Mouse (Mus musculus) embryonic facial prominence, embryonic 13.5 days (tissue): ENCODE measurements at regions not wholly inside any gene's neighbourhood (a gene's known extent, or its start where the extent isn't known, plus 50 kb on each side); places are given as distances from the start of the nearest gene placed in this dataset.

ENCODE experiments used
- ATAC-seq: fragments of 200-750 bp; cut with Nextera tagmentation; 2 replicates; pipeline ENCODE4 v1.8.0; 2017; ENCODE audit warnings: low read depth; ENCODE audit not compliant: insufficient number of reproducible peaks, insufficient read depth, low FRiP score, low TSS enrichment
- H3K27ac ChIP-seq: fragments of 300-500 bp; sonication (generic); 2 replicates; pipeline ENCODE4 v1.5.1; 2015; ENCODE audit warnings: moderate library complexity, mild to moderate bottlenecking, inconsistent platforms
- H3K27me3 ChIP-seq: fragments of 300-500 bp; sonication (generic); 2 replicates; pipeline ENCODE4 v1.6.1; 2015; ENCODE audit warnings: mild to moderate bottlenecking, inconsistent platforms
- H3K36me3 ChIP-seq: fragments of 300-500 bp; sonication (generic); 2 replicates; pipeline ENCODE4 v1.6.1; 2015; ENCODE audit warnings: mild to moderate bottlenecking, inconsistent platforms
- H3K4me1 ChIP-seq: fragments of 300-500 bp; sonication (generic); 2 replicates; pipeline ENCODE4 v1.6.1; 2015; ENCODE audit warnings: inconsistent platforms
- H3K4me2 ChIP-seq: fragments of 300-500 bp; sonication (generic); 2 replicates; pipeline ENCODE4 v1.6.1; 2015; ENCODE audit warnings: moderate library complexity, mild to moderate bottlenecking, inconsistent platforms
- H3K4me3 ChIP-seq: fragments of 300-500 bp; sonication (generic); 2 replicates; pipeline ENCODE4 v1.5.1; 2015; ENCODE audit warnings: mild to moderate bottlenecking, inconsistent platforms
- H3K9ac ChIP-seq: fragments of 300-500 bp; sonication (generic); 2 replicates; pipeline ENCODE4 v1.6.1; 2015; ENCODE audit warnings: mild to moderate bottlenecking, inconsistent platforms
- H3K9me3 ChIP-seq: fragments of 300-500 bp; sonication (generic); 2 replicates; pipeline ENCODE4 v1.6.1; 2016; ENCODE audit warnings: inconsistent platforms
- WGBS: fragments of 180-500 bp; shearing (Covaris S2); methylation state at CpG from one replicate; pipeline ENCODE4 v1.1.7; 2015; ENCODE audit warnings: mixed read lengths; 5-methylcytosine and 5-hydroxymethylcytosine counted together

- H3K9me3 ChIP-seq = no peaks in the 10 kb centered on the region
- no peaks in the 10 kb centered on the region for H3K36me3 ChIP-seq
- H3K9ac ChIP-seq = no peak overlapping the region
- no peaks in the 10 kb centered on the region for H3K27me3 ChIP-seq
- H3K27ac ChIP-seq = no peak overlapping the region
- 84% methylated on average over 13 of the region's 13 CpGs for WGBS
- no peaks in the 10 kb centered on the region for H3K4me1 ChIP-seq
- ATAC-seq = no peak
- no peak overlapping the region for H3K4me3 ChIP-seq
- no peak overlapping the region for H3K4me2 ChIP-seq
Observed at GRCm38 (mm10) chr4:153670216-153670615, 187.6 kb upstream of the Ajap1 start.

GRCm38 (mm10) chr4:153675431-153675830, 192.8 kb upstream of the Ajap1 start:
- no peaks in the 10 kb centered on the region for H3K27me3 ChIP-seq
- H3K4me2 ChIP-seq = no peak overlapping the region
- H3K4me3 ChIP-seq = no peak overlapping the region
- H3K9ac ChIP-seq = no peak overlapping the region
- H3K27ac ChIP-seq = no peak overlapping the region
- no peaks in the 10 kb centered on the region for H3K9me3 ChIP-seq
- WGBS = 72% methylated on average over 2 of the region's 2 CpGs
- H3K4me1 ChIP-seq = no peaks in the 10 kb centered on the region
- ATAC-seq = no peak
- no peaks in the 10 kb centered on the region for H3K36me3 ChIP-seq

GRCm38 (mm10) chr4:153679151-153679550, 196.5 kb upstream of the Ajap1 start:
- Histone ChIP-seq H3K27me3 (no peaks in the 10 kb centered on the region), H3K9ac (no peak overlapping the region), H3K9me3 (no peaks in the 10 kb centered on the region), H3K36me3 (no peaks in the 10 kb centered on the region), H3K4me3 (no peak overlapping the region), H3K4me1 (no peaks in the 10 kb centered on the region), H3K27ac (no peak overlapping the region), H3K4me2 (no peak overlapping the region)
- ATAC-seq = no peak
- 23% methylated on average over 12 of the region's 12 CpGs for WGBS

- Histone ChIP-seq H3K4me3 (no peak overlapping the region), H3K4me1 (no peaks in the 10 kb centered on the region), H3K9ac (no peak overlapping the region), H3K36me3 (no peaks in the 10 kb centered on the region), H3K27me3 (no peaks in the 10 kb centered on the region), H3K9me3 (no peaks in the 10 kb centered on the region), H3K27ac (no peak overlapping the region), H3K4me2 (no peak overlapping the region)
- no peak for ATAC-seq
- whole genome bisulfite sequencing = 66% methylated on average over 8 of the region's 8 CpGs
Observed at GRCm38 (mm10) chr4:153688441-153688840, 205.8 kb upstream of the Ajap1 start.

- Histone ChIP-seq H3K9me3 (no peaks in the 10 kb centered on the region), H3K27ac (no peak overlapping the region), H3K4me2 (no peak overlapping the region), H3K27me3 (no peaks in the 10 kb centered on the region), H3K9ac (no peak overlapping the region), H3K4me3 (no peak overlapping the region), H3K4me1 (peaks cover 9% of the 10 kb centered on the region), H3K36me3 (no peaks in the 10 kb centered on the region)
- 70% methylated on average over 12 of the region's 12 CpGs for WGBS
- ATAC-seq = no peak
Observed at GRCm38 (mm10) chr4:153693881-153694280, 211.3 kb upstream of the Ajap1 start.

- WGBS = 8% methylated on average over 14 of the region's 14 CpGs
- H3K27me3 ChIP-seq = no peaks in the 10 kb centered on the region
- no peak overlapping the region for H3K27ac ChIP-seq
- ATAC-seq = no peak
- no peak overlapping the region; the same call in 1 of the 2 replicates for H3K4me2 ChIP-seq
- H3K9ac ChIP-seq = 0 out of 2 replicates have a peak overlapping the region, but pooled peaks have one; percentile 44
- H3K4me3 ChIP-seq = no peak overlapping the region
- peaks cover 9% of the 10 kb centered on the region for H3K4me1 ChIP-seq
- no peaks in the 10 kb centered on the region for H3K36me3 ChIP-seq
- H3K9me3 ChIP-seq = no peaks in the 10 kb centered on the region
Observed at GRCm38 (mm10) chr4:153696426-153697040, 213.9 kb upstream of the Ajap1 start.

GRCm38 (mm10) chr4:153707218-153707617, 224.6 kb upstream of the Ajap1 start:
- Histone ChIP-seq H3K9ac (no peak overlapping the region), H3K4me2 (no peak overlapping the region), H3K4me3 (no peak overlapping the region), H3K9me3 (no peaks in the 10 kb centered on the region), H3K27me3 (no peaks in the 10 kb centered on the region), H3K36me3 (no peaks in the 10 kb centered on the region), H3K4me1 (0 out of 2 replicates have a peak, but pooled peaks cover 2% of the 10 kb centered on the region), H3K27ac (no peak overlapping the region)
- WGBS = 27% methylated on average over 7 of the region's 8 CpGs
- ATAC-seq = no peak

- peak; percentile 78 for ATAC-seq
- WGBS = 38% methylated on average over 6 of the region's 6 CpGs
Observed at GRCm38 (mm10) chr4:153714995-153715645, 232.5 kb upstream of the Ajap1 start.

GRCm38 (mm10) chr4:153717273-153717672, 234.7 kb upstream of the Ajap1 start:
- 73% methylated on average over 12 of the region's 12 CpGs for WGBS
- Histone ChIP-seq H3K36me3 (no peaks in the 10 kb centered on the region), H3K4me1 (peaks cover 27% of the 10 kb centered on the region), H3K4me2 (no peak overlapping the region), H3K4me3 (no peak overlapping the region), H3K9ac (no peak overlapping the region), H3K27me3 (no peaks in the 10 kb centered on the region), H3K27ac (no peak overlapping the region), H3K9me3 (no peaks in the 10 kb centered on the region)
- ATAC-seq = no peak

More at GRCm38 (mm10) chr4:153714995-153715645, 232.5 kb upstream of the Ajap1 start:
- Histone ChIP-seq H3K4me3 (no peak overlapping the region), H3K27ac (peak overlapping the region; percentile 72), H3K36me3 (no peaks in the 10 kb centered on the region), H3K4me2 (no peak overlapping the region), H3K27me3 (no peaks in the 10 kb centered on the region), H3K4me1 (peaks cover 27% of the 10 kb centered on the region), H3K9me3 (no peaks in the 10 kb centered on the region), H3K9ac (no peak overlapping the region)

GRCm38 (mm10) chr4:153724045-153724444, 233.0 kb upstream of the A430005L14Rik start:
- Histone ChIP-seq H3K4me2 (no peak overlapping the region), H3K4me3 (no peak overlapping the region), H3K36me3 (no peaks in the 10 kb centered on the region), H3K9me3 (no peaks in the 10 kb centered on the region), H3K4me1 (peaks cover 9% of the 10 kb centered on the region), H3K9ac (no peak overlapping the region), H3K27ac (no peak overlapping the region), H3K27me3 (no peaks in the 10 kb centered on the region)
- WGBS = 72% methylated on average over 14 of the region's 14 CpGs
- ATAC-seq = no peak

GRCm38 (mm10) chr4:153727273-153727672, 229.8 kb upstream of the A430005L14Rik start:
- Histone ChIP-seq H3K4me3 (no peak overlapping the region), H3K4me2 (no peak overlapping the region), H3K27me3 (no peaks in the 10 kb centered on the region), H3K4me1 (peaks cover 9% of the 10 kb centered on the region), H3K9ac (no peak overlapping the region), H3K9me3 (no peaks in the 10 kb centered on the region), H3K27ac (no peak overlapping the region), H3K36me3 (no peaks in the 10 kb centered on the region)
- ATAC-seq = no peak
- 54% methylated on average over 10 of the region's 10 CpGs for WGBS

GRCm38 (mm10) chr4:153727896-153728422, 229.1 kb upstream of the A430005L14Rik start:
- H3K4me2 ChIP-seq = no peak overlapping the region
- H3K36me3 ChIP-seq = no peaks in the 10 kb centered on the region
- 37% methylated on average over 10 of the region's 10 CpGs for WGBS
- H3K9ac ChIP-seq = no peak overlapping the region
- no peak for ATAC-seq
- no peaks in the 10 kb centered on the region for H3K9me3 ChIP-seq
- no peak overlapping the region for H3K4me3 ChIP-seq
- H3K4me1 ChIP-seq = peaks cover 9% of the 10 kb centered on the region
- H3K27me3 ChIP-seq = no peaks in the 10 kb centered on the region
- H3K27ac ChIP-seq = no peak overlapping the region
